Mouse (Mus musculus) embryonic facial prominence, embryonic 15.5 days (tissue): ENCODE data around the gene Anln. TPM values are rescaled to one million over a fixed set of nuclear protein-coding genes. Genes with fewer than 3 reads are reported as not detected.
"Not testable (repeated sequence)": the region's sequence is repeated elsewhere in the genome, so short reads cannot be mapped to it uniquely, and the experiment has no call there.

Experiments used
- ATAC-seq: fragments of 200-750 bp; cut with Nextera tagmentation; 2 replicates; pipeline ENCODE4 v1.8.0; 2017; ENCODE audit warnings: low read depth, moderate TSS enrichment; ENCODE audit not compliant: insufficient number of reproducible peaks, low FRiP score, low TSS enrichment
- H3K27ac ChIP-seq: fragments of 300-500 bp; sonication (generic); replicated peaks from 2 replicates; pipeline ENCODE4 v1.5.1; 2015; ENCODE audit warnings: mild to moderate bottlenecking, inconsistent platforms
- H3K27me3 ChIP-seq: fragments of 300-500 bp; sonication (generic); 2 replicates; pipeline ENCODE4 v1.6.1; 2015; ENCODE audit warnings: inconsistent platforms
- H3K36me3 ChIP-seq: fragments of 300-500 bp; sonication (generic); 2 replicates; pipeline ENCODE4 v1.6.1; 2015; ENCODE audit warnings: mild to moderate bottlenecking, inconsistent platforms
- H3K4me1 ChIP-seq: fragments of 300-500 bp; sonication (generic); 2 replicates; pipeline ENCODE4 v1.6.1; 2015; ENCODE audit warnings: inconsistent platforms
- H3K4me2 ChIP-seq: fragments of 300-500 bp; sonication (generic); replicated peaks from 2 replicates; pipeline ENCODE4 v1.6.1; 2015; ENCODE audit warnings: mild to moderate bottlenecking, inconsistent platforms
- H3K4me3 ChIP-seq: fragments of 300-500 bp; sonication (generic); replicated peaks from 2 replicates; pipeline ENCODE4 v1.5.1; 2015; ENCODE audit warnings: mild to moderate bottlenecking, inconsistent platforms
- H3K9ac ChIP-seq: fragments of 300-500 bp; sonication (generic); 2 replicates; pipeline ENCODE4 v1.6.1; 2015; ENCODE audit warnings: inconsistent platforms
- H3K9me3 ChIP-seq: fragments of 300-500 bp; sonication (generic); replicated peaks from 2 replicates; pipeline ENCODE4 v1.6.1; 2016; ENCODE audit warnings: inconsistent platforms
- WGBS: fragments of 180-500 bp; shearing (Covaris S2); methylation state at CpG from one replicate; pipeline ENCODE4 v1.1.7; 2015; 5-methylcytosine and 5-hydroxymethylcytosine counted together
- polyA plus RNA-seq: library from polyadenylated mRNA; unstranded; fragments of >200 nt; fragmentation: Nextera tagmentation; extraction: Ambion mirVana; gene quantifications from 2 replicates; pipeline ENCODE4 v1.2.1, GENCODE M21; 2015

The Anln gene
- polyA plus RNA-seq, 1 experiment from 2014 or later, result 35.7 TPM

- not testable (repeated sequence) for H3K4me3 ChIP-seq, H3K9ac ChIP-seq, H3K9me3 ChIP-seq, H3K27ac ChIP-seq, ATAC-seq, H3K27me3 ChIP-seq, H3K4me2 ChIP-seq, H3K36me3 ChIP-seq, H3K4me1 ChIP-seq
- WGBS, result 65% methylated on average over 5 of the region's 5 CpGs
Observed at GRCm38 (mm10) chr9:22316047-22316446, 72.9 kb downstream of the Anln start.

GRCm38 (mm10) chr9:22314066-22314465 lies 74.9 kb downstream of the Anln start:
- Histone ChIP-seq H3K9me3 (no peaks in the 10 kb centered on the region), H3K36me3 (no peaks in the 10 kb centered on the region), H3K27me3 (no peaks in the 10 kb centered on the region), H3K4me2 (no peak overlapping the region), H3K4me1 (no peaks in the 10 kb centered on the region), H3K9ac (no peak overlapping the region), H3K27ac (no peak overlapping the region), H3K4me3 (no peak overlapping the region)
- 53% methylated on average over 3 of the region's 3 CpGs for WGBS
- no peak for ATAC-seq

GRCm38 (mm10) chr9:22313218-22313617 lies 75.8 kb downstream of the Anln start:
- H3K4me1 ChIP-seq, result no peaks in the 10 kb centered on the region
- no peaks in the 10 kb centered on the region for H3K36me3 ChIP-seq
- no peak for ATAC-seq
- no peak overlapping the region for H3K9ac ChIP-seq
- H3K27ac ChIP-seq, result no peak overlapping the region
- H3K4me3 ChIP-seq, result no peak overlapping the region
- no peaks in the 10 kb centered on the region for H3K9me3 ChIP-seq
- WGBS, result 85% methylated on average over 5 of the region's 5 CpGs
- no peaks in the 10 kb centered on the region for H3K27me3 ChIP-seq
- no peak overlapping the region for H3K4me2 ChIP-seq

- ATAC-seq, result no peak
- no peak overlapping the region for H3K4me3 ChIP-seq
- WGBS, result 74% methylated on average over 5 of the region's 5 CpGs
Observed at GRCm38 (mm10) chr9:22309651-22310050, 79.3 kb downstream of the Anln start.

GRCm38 (mm10) chr9:22307920-22308262 lies 81.1 kb downstream of the Anln start:
- H3K36me3 ChIP-seq, result peaks cover 16% of the 10 kb centered on the region
- H3K27me3 ChIP-seq, H3K4me1 ChIP-seq, H3K9ac ChIP-seq, H3K9me3 ChIP-seq, ATAC-seq: not testable (repeated sequence)
- peak overlapping the region; percentile 95 for H3K4me3 ChIP-seq
- 0 out of 2 replicates have a peak overlapping the region, but pooled peaks have one; percentile 8 for H3K27ac ChIP-seq
- peak overlapping the region; percentile 77 for H3K4me2 ChIP-seq
- 14% methylated on average over 9 of the region's 9 CpGs for whole genome bisulfite sequencing

More at GRCm38 (mm10) chr9:22309651-22310050, 79.3 kb downstream of the Anln start:
- no peaks in the 10 kb centered on the region for H3K9me3 ChIP-seq
- H3K27me3 ChIP-seq, result no peaks in the 10 kb centered on the region
- 0 out of 2 replicates have a peak overlapping the region, but pooled peaks have one; percentile 3 for H3K27ac ChIP-seq
- peaks cover 8% of the 10 kb centered on the region for H3K4me1 ChIP-seq
- H3K9ac ChIP-seq, result no peak overlapping the region
- no peak overlapping the region for H3K4me2 ChIP-seq
- no peaks in the 10 kb centered on the region for H3K36me3 ChIP-seq

- H3K4me3 ChIP-seq, result peak within 1 kb of the TSS; percentile 95
- peak within 1 kb of the TSS; percentile 94 for H3K9ac ChIP-seq
- H3K27me3 ChIP-seq, result no peaks in the 10 kb centered on the region
- peak within 1 kb of the TSS; percentile 74 for H3K27ac ChIP-seq
- peak within 1 kb of the TSS; percentile 77 for H3K4me2 ChIP-seq
- peaks cover 22% of the 10 kb centered on the region for H3K36me3 ChIP-seq
- WGBS, result under 1% methylated on average over 56 of the region's 56 CpGs
- peaks cover 8% of the 10 kb centered on the region for H3K4me1 ChIP-seq
- no peaks in the 10 kb centered on the region for H3K9me3 ChIP-seq
- peak; percentile 94 for ATAC-seq
Observed at GRCm38 (mm10) chr9:22307156-22307919, 81.7 kb downstream of the Anln start, which contains the start of gene Zfp810. Zfp810 (minus strand) TSS chr9:22307648.

- Histone ChIP-seq H3K9ac (peak overlapping the region; percentile 94), H3K9me3 (no peaks in the 10 kb centered on the region), H3K4me2 (peak overlapping the region; percentile 77), H3K4me3 (peak overlapping the region; percentile 95), H3K27ac (no peak overlapping the region; the same call in 1 of the 2 replicates), H3K4me1 (peaks cover 8% of the 10 kb centered on the region), H3K36me3 (peaks cover 26% of the 10 kb centered on the region), H3K27me3 (no peaks in the 10 kb centered on the region)
- ATAC-seq, result no peak
- 13% methylated on average over 6 of the region's 6 CpGs for WGBS
Observed at GRCm38 (mm10) chr9:22306726-22307125, 82.3 kb downstream of the Anln start.

GRCm38 (mm10) chr9:22302199-22302598 lies 86.8 kb downstream of the Anln start:
- Histone ChIP-seq H3K27ac (no peak overlapping the region), H3K27me3 (no peaks in the 10 kb centered on the region), H3K4me3 (no peak overlapping the region), H3K4me2 (no peak overlapping the region), H3K4me1 (peaks cover 8% of the 10 kb centered on the region), H3K9ac (no peak overlapping the region), H3K36me3 (peaks cover 63% of the 10 kb centered on the region), H3K9me3 (no peaks in the 10 kb centered on the region)
- WGBS, result 93% methylated on average over 1 of the region's 1 CpGs
- no peak for ATAC-seq

Other genes with a start within 250 kb of the Anln start
- 74.6 and 75.6 TPM in 2 replicates for gene Pigyl, start 232.3 kb downstream of the Anln start, polyA plus RNA-seq
- gene Zfp872, start 201.1 kb downstream of the Anln start, polyA plus RNA-seq, result 0.17 and 0.19 TPM in 2 replicates
- 14.7 and 18.4 TPM in 2 replicates for gene Zfp809, start 163.5 kb downstream of the Anln start, polyA plus RNA-seq
- 3.8 and 4.1 TPM in 2 replicates for gene Zfp599, start 129.3 kb downstream of the Anln start, polyA plus RNA-seq
- gene Zfp810, start 81.5 kb downstream of the Anln start, polyA plus RNA-seq, result 17.9 and 19.4 TPM in 2 replicates
- 5.0 and 7.4 TPM in 2 replicates for gene 9530077C05Rik, start 22.3 kb upstream of the Anln start, polyA plus RNA-seq
- gene Gm17545, start 65.1 kb upstream of the Anln start, polyA plus RNA-seq, result not detected in 2 replicates
- gene Rp9, start 80.6 kb upstream of the Anln start, polyA plus RNA-seq, result 68.3 and 70.9 TPM in 2 replicates
- gene Bbs9, start 86.5 kb upstream of the Anln start, polyA plus RNA-seq, result 12.8 and 15.0 TPM in 2 replicates